Mouse (Mus musculus) hindlimb bud, embryonic 11.5 days (tissue): ENCODE results near the gene Gm3327.
"Not testable (repeated sequence)": the region's sequence is repeated elsewhere in the genome, so short reads cannot be mapped to it uniquely, and the experiment has no call there.

Source experiments
- DNase-seq: peaks from one replicate; pipeline ENCODE4 v3.0.0-alpha.2; 2012; ENCODE audit warnings: low read depth, low spot score; ENCODE audit errors: extremely low spot score

The Gm3327 gene

DNA sequence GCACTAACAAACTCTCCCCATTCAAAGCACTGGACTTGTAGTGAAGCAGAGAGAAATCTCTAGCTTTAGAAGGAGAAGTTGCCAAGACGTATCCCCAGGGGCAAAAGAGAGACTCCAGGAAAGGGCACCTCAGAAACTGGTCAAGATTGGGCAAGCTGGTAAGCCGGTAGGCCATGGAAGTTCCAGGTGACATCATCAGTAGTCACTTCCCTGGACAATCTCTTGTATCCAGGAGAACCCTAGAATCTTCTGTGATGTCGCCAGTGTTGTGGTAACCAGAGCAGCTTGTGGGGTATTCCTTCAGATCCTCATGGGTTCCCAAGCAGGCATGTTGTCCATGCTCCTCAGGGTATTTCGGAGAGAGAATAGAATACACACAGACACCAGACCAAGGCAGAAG, at the start of gene Gm3327:
Gm3327 (plus strand) TSS at position 301 of the 400 bp plus-strand sequence.
- DNase-seq = not testable (repeated sequence)

DNA sequence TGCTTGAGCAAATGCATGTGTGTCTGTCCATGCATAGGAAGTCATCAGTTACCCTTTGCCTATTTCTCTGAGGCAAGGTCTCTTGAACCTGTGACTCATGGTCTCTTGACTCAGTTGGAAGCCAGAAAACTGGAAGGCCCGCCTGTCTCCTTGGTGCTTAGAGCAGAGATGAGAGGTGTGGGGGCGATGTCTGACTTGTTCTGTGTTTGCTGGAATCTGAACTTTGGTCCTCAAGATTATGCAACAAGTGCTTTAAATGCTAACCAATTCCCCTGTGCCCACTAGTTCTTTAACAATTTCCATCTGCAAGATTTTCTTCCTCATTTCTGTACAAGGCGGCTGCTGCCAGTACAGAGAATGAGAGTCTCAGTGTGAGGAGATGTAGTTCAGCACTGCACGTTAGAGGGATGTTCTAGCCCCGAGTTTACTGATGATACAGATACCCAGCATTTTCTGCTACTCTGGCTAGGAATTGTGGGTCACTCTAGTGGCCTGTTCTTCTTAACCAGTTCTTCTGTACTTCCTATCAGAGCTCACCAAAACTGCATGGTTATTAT, 45.8 kb upstream of the Gm3327 start:
- not testable (repeated sequence) for DNase-seq

DNA sequence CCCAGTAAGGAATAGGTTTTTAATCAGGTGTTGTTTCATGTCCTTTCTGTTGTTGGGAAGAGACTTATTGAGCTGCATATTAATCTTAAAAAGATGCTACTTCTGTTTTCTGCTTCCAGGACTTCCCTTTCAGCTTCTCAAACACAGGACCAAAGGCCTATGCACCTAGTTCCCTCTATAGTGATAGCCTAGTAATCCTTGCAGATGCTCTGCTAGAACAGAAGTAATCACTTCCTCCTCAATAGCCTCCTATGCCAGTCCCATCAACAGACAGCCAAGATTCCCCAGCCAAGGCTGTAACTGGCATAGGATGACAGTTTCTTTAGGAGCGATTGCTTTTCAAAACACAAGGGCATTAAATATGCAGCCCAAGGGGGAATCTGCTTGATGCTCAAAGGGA, 37.1 kb upstream of the Gm3327 start:
- DNase-seq = not testable (repeated sequence)

DNA sequence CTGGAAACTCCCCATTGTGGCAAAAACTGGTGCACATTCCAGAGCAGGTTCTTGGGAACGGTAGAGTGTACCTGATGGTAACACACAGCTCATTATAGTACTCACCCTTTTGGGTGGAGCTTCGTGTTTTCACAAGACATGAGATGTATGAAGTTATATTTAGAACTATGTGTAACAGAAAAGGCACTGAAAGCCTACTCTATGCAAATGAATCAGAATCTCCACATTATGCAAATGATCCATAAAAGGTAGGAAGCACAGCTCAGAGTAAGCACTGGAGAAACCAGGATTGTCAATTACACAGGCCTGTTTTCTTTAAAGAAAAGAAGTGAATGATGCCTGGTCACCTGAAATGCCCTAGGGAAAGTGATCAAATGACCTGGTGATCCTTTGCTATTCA, 36.1 kb upstream of the Gm3327 start:
- DNase-seq = not testable (repeated sequence)

DNA sequence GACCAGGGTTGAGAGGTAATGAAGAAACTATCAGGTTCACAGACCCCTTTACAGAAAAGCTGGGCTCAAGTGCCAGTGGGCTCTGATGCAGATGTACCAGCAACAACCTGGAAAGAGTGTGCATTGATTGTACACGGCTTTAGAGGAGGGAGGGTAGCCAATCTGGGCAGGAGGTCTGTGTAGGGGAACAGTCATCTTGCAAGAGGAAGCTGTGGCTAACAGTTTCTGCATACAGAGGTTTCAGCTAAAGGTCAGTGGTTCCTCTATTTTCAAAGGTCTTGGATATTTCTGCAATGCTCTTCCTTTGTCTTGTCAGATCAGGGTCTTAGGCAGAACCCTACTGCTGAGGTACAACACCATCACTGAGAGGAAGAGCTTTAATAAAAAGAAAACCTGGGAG, 32.1 kb upstream of the Gm3327 start:
- DNase-seq = not testable (repeated sequence)

DNA sequence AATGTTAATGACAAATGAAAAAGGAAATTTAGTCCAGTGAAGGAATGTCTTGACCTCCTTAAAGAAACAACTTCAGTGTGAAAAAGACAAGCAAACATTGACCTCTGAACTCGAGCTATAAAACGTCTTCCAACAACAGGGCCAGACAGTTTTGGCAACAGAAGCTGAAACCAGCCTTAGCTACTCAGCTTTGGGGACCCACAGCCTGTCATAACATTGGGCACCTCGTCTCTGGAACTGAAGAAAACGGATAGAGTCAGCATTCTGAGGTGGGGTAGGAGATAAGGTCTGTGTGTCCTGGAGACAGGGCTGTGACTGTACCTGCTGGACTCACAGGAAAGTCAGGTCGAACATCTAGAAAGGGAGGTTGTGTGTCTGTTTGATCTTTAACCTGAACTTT, 29.2 kb upstream of the Gm3327 start:
- DNase-seq = not testable (repeated sequence)

DNA sequence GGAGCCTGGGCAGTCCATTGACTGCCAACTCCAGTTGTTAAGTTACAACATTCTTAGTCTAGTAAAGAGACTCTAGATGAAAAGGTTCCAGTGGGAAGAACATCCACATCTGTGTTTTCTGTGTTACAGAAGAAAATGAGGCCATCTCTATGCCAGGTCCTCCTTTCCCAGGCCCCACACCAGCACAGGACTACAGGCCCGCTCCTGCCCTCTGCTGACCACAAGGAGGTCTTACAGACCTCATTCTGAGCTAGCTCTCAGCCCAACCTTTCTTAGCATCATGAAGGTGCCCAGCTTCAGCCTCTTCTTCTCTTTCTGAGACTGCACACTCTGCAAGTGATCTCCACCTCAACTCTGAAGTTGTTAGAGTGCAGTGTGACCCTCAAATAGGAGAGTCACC, 23.6 kb upstream of the Gm3327 start:
- not testable (repeated sequence) for DNase-seq

DNA sequence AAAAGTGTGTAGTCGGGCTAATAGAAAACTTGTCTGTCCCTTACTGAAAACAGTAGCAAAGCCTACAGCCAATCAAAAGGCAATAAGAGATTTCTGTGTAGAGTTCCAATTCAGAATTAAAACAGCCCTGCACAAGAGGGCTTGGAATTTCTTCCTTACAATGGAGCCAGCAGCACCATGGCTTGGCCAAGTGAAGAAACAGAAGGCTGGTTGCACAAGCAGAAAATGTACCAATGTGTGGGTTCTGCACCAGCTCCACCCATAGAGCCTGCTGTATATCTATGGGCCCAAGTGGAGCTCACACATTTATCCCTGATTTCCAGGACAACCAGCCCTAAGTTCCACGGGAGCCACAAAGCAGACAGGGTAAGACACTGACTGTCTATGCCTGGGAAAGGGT, 21.3 kb upstream of the Gm3327 start, which contains the start of gene Ear2:
Ear2 (plus strand) TSS at position 301 of the 400 bp plus-strand sequence.
- not testable (repeated sequence) for DNase-seq

DNA sequence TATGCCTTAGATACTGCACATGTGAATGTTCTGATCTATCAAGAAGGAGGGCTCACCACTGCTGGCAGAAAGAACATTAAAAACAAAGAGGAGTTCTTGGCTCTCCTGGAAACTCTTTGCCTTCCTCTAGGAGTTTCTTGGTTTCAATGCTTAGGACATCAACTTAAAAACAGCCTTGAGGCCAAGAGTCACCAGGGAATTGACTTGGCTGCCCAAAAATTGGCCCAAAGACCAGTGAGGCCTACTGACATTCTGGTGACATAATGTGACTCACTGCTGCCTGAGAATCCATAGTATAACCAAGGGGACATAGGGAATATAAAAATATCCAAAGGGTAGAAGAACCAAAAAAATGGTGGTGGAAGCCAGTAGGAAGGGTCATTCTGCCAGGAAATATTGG, 12.7 kb upstream of the Gm3327 start:
- DNase-seq = no peak
